Mouse (Mus musculus): ENCODE results near the gene Stxbp4. TPM values are rescaled to one million over a fixed set of nuclear protein-coding genes. Genes with fewer than 3 reads are reported as not detected.

The Stxbp4 gene
- polyA plus RNA-seq, 1 experiment from 2014 or later = 13.4 TPM

DNA sequence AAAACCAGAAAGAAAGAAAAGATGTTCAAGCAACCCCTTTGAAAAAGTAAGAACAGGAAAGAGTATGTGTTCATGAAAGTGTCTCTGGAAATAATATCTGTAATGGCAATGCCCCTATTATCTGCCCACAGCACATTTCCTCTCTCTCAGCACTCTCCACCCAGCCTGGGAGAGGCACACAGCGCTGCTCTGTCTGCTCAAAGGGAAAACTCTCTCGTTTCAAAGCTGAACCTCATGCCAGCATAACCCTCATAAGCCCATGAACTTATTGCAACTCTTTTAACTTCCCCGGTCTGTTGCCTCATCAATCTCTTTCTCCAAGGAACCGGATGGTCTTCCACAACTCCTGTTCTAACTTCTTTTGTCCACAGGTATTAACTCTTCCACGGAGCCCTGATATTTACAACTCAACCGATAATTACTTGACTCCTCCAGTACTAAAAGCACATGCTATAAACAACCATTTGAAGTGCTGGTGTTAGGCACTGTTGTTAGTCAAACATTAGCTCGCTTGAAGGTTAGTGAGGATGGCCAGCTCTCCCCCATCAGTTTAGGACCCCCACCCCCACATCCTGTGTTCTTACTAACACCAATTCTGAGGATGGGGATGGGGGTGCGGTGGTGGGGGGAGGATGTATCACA is 26.6 kb upstream of the Stxbp4 start:
- no peak overlapping the region for H3K9ac ChIP-seq (ENCODE audit: low read length)

DNA sequence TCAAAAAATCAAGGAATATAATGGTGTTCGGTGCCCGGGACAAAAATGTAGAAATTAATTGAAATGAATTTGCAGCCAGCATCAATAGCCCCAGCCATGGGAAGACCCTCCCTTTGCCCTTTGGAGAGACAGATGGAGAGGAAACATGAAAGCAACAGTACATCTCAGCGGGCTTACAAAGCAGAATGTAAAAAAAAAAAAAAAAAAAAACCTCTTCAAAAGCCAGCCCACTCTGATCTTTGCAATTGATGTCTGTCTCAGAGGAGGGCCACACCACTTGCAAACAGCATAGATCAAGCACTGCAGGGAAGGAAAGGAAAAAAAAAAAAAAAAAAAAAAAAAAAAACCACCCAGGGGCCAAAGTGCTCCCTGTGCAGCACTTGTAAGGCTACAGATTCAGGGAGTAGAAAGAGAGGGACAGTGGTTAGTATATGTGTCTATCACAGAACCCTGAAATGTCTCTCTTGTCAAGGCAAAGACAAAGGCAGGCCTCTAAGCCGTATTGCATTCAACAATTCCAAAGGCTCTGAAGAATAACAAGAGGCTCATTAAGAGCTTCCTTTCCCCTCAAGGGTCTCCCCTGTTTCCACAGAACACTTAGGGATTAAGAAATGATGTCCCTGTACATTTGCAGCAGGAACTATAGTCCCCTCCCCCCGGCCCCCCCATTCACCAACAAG is 25.9 kb upstream of the Stxbp4 start:
- no peak overlapping the region for H3K4me3 ChIP-seq (ENCODE audit: control insufficient read depth in 1 of 2, insufficient read depth in 1 of 2, low read depth in 1 of 2, low read length in 2 of 2)
- peaks cover 34% of the 10 kb centered on the region for H3K36me3 ChIP-seq (ENCODE audit: control insufficient read depth, insufficient read depth, low read length)
- no peaks in the 10 kb centered on the region for H3K27me3 ChIP-seq (ENCODE audit: control insufficient read depth, insufficient read depth, low read length)
- no peak for ATAC-seq (ENCODE audit: insufficient number of reproducible peaks, insufficient read depth, low FRiP score, low read depth)
- WGBS = 66% methylated on average over 5 of the region's 5 CpGs
- peak overlapping the region in 1 of 2 experiments; percentile 14; a peak in 1 of 4 replicates for H3K27ac ChIP-seq (replicated peaks in 1 of 2; ENCODE audit: control insufficient read depth in 1 of 2, insufficient read depth in 1 of 2, low read depth in 2 of 2, low read length in 2 of 2)
- H3K9me3 ChIP-seq (ENCODE audit: control insufficient read depth, low read length) = no peaks in the 10 kb centered on the region
- peaks cover 14 to 27% of the 10 kb centered on the region in 2 experiments for H3K4me1 ChIP-seq (ENCODE audit: control insufficient read depth in 2 of 2, insufficient read depth in 2 of 2, low read length in 2 of 2)
- H3K4me2 ChIP-seq (ENCODE audit: low read length) = no peak overlapping the region
- no peak overlapping the region for H3K9ac ChIP-seq (ENCODE audit: low read length)

More for the DNA sequence above, 26.6 kb upstream of the Stxbp4 start:
- H3K36me3 ChIP-seq (ENCODE audit: control insufficient read depth, insufficient read depth, low read length) = peaks cover 29% of the 10 kb centered on the region
- H3K4me2 ChIP-seq (ENCODE audit: low read length) = peak overlapping the region; percentile 33
- no peaks in the 10 kb centered on the region for H3K9me3 ChIP-seq (ENCODE audit: control insufficient read depth, low read length)
- H3K27me3 ChIP-seq (ENCODE audit: control insufficient read depth, insufficient read depth, low read length) = no peaks in the 10 kb centered on the region
- ATAC-seq (ENCODE audit: insufficient number of reproducible peaks, insufficient read depth, low FRiP score, low read depth) = no peak
- peaks cover 14 to 27% of the 10 kb centered on the region in 2 experiments for H3K4me1 ChIP-seq (ENCODE audit: control insufficient read depth in 2 of 2, insufficient read depth in 2 of 2, low read length in 2 of 2)
- peak overlapping the region; percentile 12 to 14 for H3K27ac ChIP-seq (replicated peaks in 1 of 2; ENCODE audit: control insufficient read depth in 1 of 2, insufficient read depth in 1 of 2, low read depth in 2 of 2, low read length in 2 of 2)
- WGBS = 28% methylated on average over 8 of the region's 8 CpGs
- H3K4me3 ChIP-seq (ENCODE audit: control insufficient read depth in 1 of 2, insufficient read depth in 1 of 2, low read depth in 1 of 2, low read length in 2 of 2) = no peak overlapping the region

- Histone ChIP-seq H3K4me3 (ENCODE audit: control insufficient read depth in 1 of 2, insufficient read depth in 1 of 2, low read depth in 1 of 2, low read length in 2 of 2) (no peak overlapping the region), H3K27me3 (ENCODE audit: control insufficient read depth, insufficient read depth, low read length) (no peaks in the 10 kb centered on the region), H3K27ac (replicated peaks in 1 of 2; ENCODE audit: control insufficient read depth in 1 of 2, insufficient read depth in 1 of 2, low read depth in 2 of 2, low read length in 2 of 2) (no peak overlapping the region), H3K9me3 (ENCODE audit: control insufficient read depth, low read length) (no peaks in the 10 kb centered on the region), H3K4me2 (ENCODE audit: low read length) (no peak overlapping the region), H3K9ac (ENCODE audit: low read length) (no peak overlapping the region), H3K36me3 (ENCODE audit: control insufficient read depth, insufficient read depth, low read length) (peaks cover 32% of the 10 kb centered on the region), H3K4me1 (ENCODE audit: control insufficient read depth in 2 of 2, insufficient read depth in 2 of 2, low read length in 2 of 2) (peaks cover 14 to 27% of the 10 kb centered on the region in 2 experiments)
- 64% methylated on average over 3 of the region's 3 CpGs for WGBS
- ATAC-seq (ENCODE audit: insufficient number of reproducible peaks, insufficient read depth, low FRiP score, low read depth) = no peak
These were observed 25.2 kb upstream of the Stxbp4 start for GRCm38 (mm10) chr11:90663052-90663451.

GRCm38 (mm10) chr11:90660662-90661061 is 22.8 kb upstream of the Stxbp4 start:
- peaks cover 53% of the 10 kb centered on the region for H3K36me3 ChIP-seq (ENCODE audit: control insufficient read depth, insufficient read depth, low read length)
- 76% methylated on average over 4 of the region's 4 CpGs for WGBS
- peaks cover 9 to 22% of the 10 kb centered on the region in 2 experiments for H3K4me1 ChIP-seq (ENCODE audit: control insufficient read depth in 2 of 2, insufficient read depth in 2 of 2, low read length in 2 of 2)

GRCm38 (mm10) chr11:90657527-90657926 is 19.6 kb upstream of the Stxbp4 start:
- Histone ChIP-seq H3K9me3 (ENCODE audit: control insufficient read depth, low read length) (no peaks in the 10 kb centered on the region), H3K27me3 (ENCODE audit: control insufficient read depth, insufficient read depth, low read length) (no peaks in the 10 kb centered on the region), H3K4me2 (ENCODE audit: low read length) (no peak overlapping the region), H3K9ac (ENCODE audit: low read length) (no peak overlapping the region), H3K27ac (replicated peaks in 1 of 2; ENCODE audit: control insufficient read depth in 1 of 2, insufficient read depth in 1 of 2, low read depth in 2 of 2, low read length in 2 of 2) (no peak overlapping the region), H3K36me3 (ENCODE audit: control insufficient read depth, insufficient read depth, low read length) (peaks cover 62% of the 10 kb centered on the region), H3K4me1 (ENCODE audit: control insufficient read depth in 2 of 2, insufficient read depth in 2 of 2, low read length in 2 of 2) (no peaks in the 10 kb centered on the region), H3K4me3 (ENCODE audit: control insufficient read depth in 1 of 2, insufficient read depth in 1 of 2, low read depth in 1 of 2, low read length in 2 of 2) (no peak overlapping the region)
- 84% methylated on average over 12 of the region's 12 CpGs for WGBS
- ATAC-seq (ENCODE audit: insufficient number of reproducible peaks, insufficient read depth, low FRiP score, low read depth) = no peak

More at GRCm38 (mm10) chr11:90660662-90661061, 22.8 kb upstream of the Stxbp4 start:
- no peak overlapping the region for H3K4me3 ChIP-seq (ENCODE audit: control insufficient read depth in 1 of 2, insufficient read depth in 1 of 2, low read depth in 1 of 2, low read length in 2 of 2)
- H3K4me2 ChIP-seq (ENCODE audit: low read length) = no peak overlapping the region
- no peak overlapping the region for H3K9ac ChIP-seq (ENCODE audit: low read length)
- no peaks in the 10 kb centered on the region for H3K9me3 ChIP-seq (ENCODE audit: control insufficient read depth, low read length)
- H3K27me3 ChIP-seq (ENCODE audit: control insufficient read depth, insufficient read depth, low read length) = no peaks in the 10 kb centered on the region
- no peak for ATAC-seq (ENCODE audit: insufficient number of reproducible peaks, insufficient read depth, low FRiP score, low read depth)
- no peak overlapping the region for H3K27ac ChIP-seq (replicated peaks in 1 of 2; ENCODE audit: control insufficient read depth in 1 of 2, insufficient read depth in 1 of 2, low read depth in 2 of 2, low read length in 2 of 2)

GRCm38 (mm10) chr11:90652603-90653002 is 14.7 kb upstream of the Stxbp4 start:
- H3K4me3 ChIP-seq (ENCODE audit: control insufficient read depth in 1 of 2, insufficient read depth in 1 of 2, low read depth in 1 of 2, low read length in 2 of 2) = no peak overlapping the region
- H3K36me3 ChIP-seq (ENCODE audit: control insufficient read depth, insufficient read depth, low read length) = peaks cover 67% of the 10 kb centered on the region
- no peak for ATAC-seq (ENCODE audit: insufficient number of reproducible peaks, insufficient read depth, low FRiP score, low read depth)
- no peaks in the 10 kb centered on the region for H3K9me3 ChIP-seq (ENCODE audit: control insufficient read depth, low read length)
- H3K4me1 ChIP-seq (ENCODE audit: control insufficient read depth in 2 of 2, insufficient read depth in 2 of 2, low read length in 2 of 2) = no peaks in the 10 kb centered on the region
- no peak overlapping the region for H3K4me2 ChIP-seq (ENCODE audit: low read length)
- H3K9ac ChIP-seq (ENCODE audit: low read length) = no peak overlapping the region
- no peaks in the 10 kb centered on the region for H3K27me3 ChIP-seq (ENCODE audit: control insufficient read depth, insufficient read depth, low read length)
- no peak overlapping the region for H3K27ac ChIP-seq (replicated peaks in 1 of 2; ENCODE audit: control insufficient read depth in 1 of 2, insufficient read depth in 1 of 2, low read depth in 2 of 2, low read length in 2 of 2)
- 79% methylated on average over 4 of the region's 4 CpGs for WGBS

- Histone ChIP-seq H3K9me3 (ENCODE audit: control insufficient read depth, low read length) (no peaks in the 10 kb centered on the region), H3K9ac (ENCODE audit: low read length) (no peak overlapping the region), H3K4me2 (ENCODE audit: low read length) (no peak overlapping the region), H3K36me3 (ENCODE audit: control insufficient read depth, insufficient read depth, low read length) (peaks cover 67% of the 10 kb centered on the region), H3K4me1 (ENCODE audit: control insufficient read depth in 2 of 2, insufficient read depth in 2 of 2, low read length in 2 of 2) (no peaks in the 10 kb centered on the region), H3K27me3 (ENCODE audit: control insufficient read depth, insufficient read depth, low read length) (no peaks in the 10 kb centered on the region), H3K4me3 (ENCODE audit: control insufficient read depth in 1 of 2, insufficient read depth in 1 of 2, low read depth in 1 of 2, low read length in 2 of 2) (no peak overlapping the region), H3K27ac (replicated peaks in 1 of 2; ENCODE audit: control insufficient read depth in 1 of 2, insufficient read depth in 1 of 2, low read depth in 2 of 2, low read length in 2 of 2) (no peak overlapping the region; a peak in 1 of 4 replicates)
- no peak for ATAC-seq (ENCODE audit: insufficient number of reproducible peaks, insufficient read depth, low FRiP score, low read depth)
- 45% methylated on average over 9 of the region's 9 CpGs for WGBS
These were observed 12.5 kb upstream of the Stxbp4 start for GRCm38 (mm10) chr11:90650231-90650885.
